Mouse (Mus musculus): ENCODE results near the gene Col4a3. TPM values are rescaled to one million over a fixed set of nuclear protein-coding genes. Genes with fewer than 3 reads are reported as not detected.

Col4a3 gene
- polyA plus RNA-seq, 1 experiment from 2014 or later = 21.9 TPM

GRCm38 (mm10) chr1:82641316-82641987 lies 54.7 kb downstream of the Col4a3 start:
- H3K4me2 ChIP-seq (ENCODE audit: low read length) = peak overlapping the region; percentile 53
- peak; percentile 99 for TF ChIP-seq CTCF (IDR thresholded peaks at IDR 0.05; ENCODE audit: low read depth)
- H3K4me1 ChIP-seq (replicated peaks; ENCODE audit: insufficient read depth, low read length) = 0 out of 2 replicates have a peak, but pooled peaks cover 5% of the 10 kb centered on the region
- 24% methylated on average over 18 of the region's 18 CpGs for WGBS
- DNase-seq (ENCODE audit: low spot score) = peak; percentile 88
- H3K4me3 ChIP-seq (replicated peaks; ENCODE audit: low read depth, low read length) = peak overlapping the region; percentile 21
- H3K36me3 ChIP-seq (ENCODE audit: insufficient read depth, low read length) = no peaks in the 10 kb centered on the region
- no peaks in the 10 kb centered on the region for H3K9me3 ChIP-seq (replicated peaks; ENCODE audit: low read length)
- no peak overlapping the region for H3K27ac ChIP-seq
- no peak; the same call in 1 of the 2 replicates for ATAC-seq (replicated peaks; ENCODE audit: low FRiP score, low read depth)
- H3K9ac ChIP-seq (ENCODE audit: low read depth, low read length) = no peak overlapping the region
- no peaks in the 10 kb centered on the region for H3K27me3 ChIP-seq (ENCODE audit: insufficient read depth, low read length)

GRCm38 (mm10) chr1:82647989-82648388 lies 61.3 kb downstream of the Col4a3 start:
- Histone ChIP-seq H3K36me3 (ENCODE audit: insufficient read depth, low read length) (no peaks in the 10 kb centered on the region), H3K27me3 (ENCODE audit: insufficient read depth, low read length) (no peaks in the 10 kb centered on the region), H3K4me2 (ENCODE audit: low read length) (no peak overlapping the region), H3K4me1 (replicated peaks; ENCODE audit: insufficient read depth, low read length) (no peaks in the 10 kb centered on the region), H3K27ac (no peak overlapping the region), H3K9ac (ENCODE audit: low read depth, low read length) (no peak overlapping the region), H3K4me3 (replicated peaks; ENCODE audit: low read depth, low read length) (no peak overlapping the region), H3K9me3 (replicated peaks; ENCODE audit: low read length) (no peaks in the 10 kb centered on the region)
- TF ChIP-seq CTCF (IDR thresholded peaks at IDR 0.05; ENCODE audit: low read depth) = no peak
- ATAC-seq (replicated peaks; ENCODE audit: low FRiP score, low read depth) = no peak
- DNase-seq (ENCODE audit: low spot score) = no peak
- WGBS = 65% methylated on average over 10 of the region's 10 CpGs

- ATAC-seq (replicated peaks; ENCODE audit: low FRiP score, low read depth) (no peak), DNase-seq (ENCODE audit: low spot score) (no peak)
- Histone ChIP-seq H3K27ac (no peak overlapping the region), H3K27me3 (ENCODE audit: insufficient read depth, low read length) (no peaks in the 10 kb centered on the region), H3K9me3 (replicated peaks; ENCODE audit: low read length) (no peaks in the 10 kb centered on the region), H3K4me1 (replicated peaks; ENCODE audit: insufficient read depth, low read length) (no peaks in the 10 kb centered on the region), H3K4me2 (ENCODE audit: low read length) (no peak overlapping the region), H3K36me3 (ENCODE audit: insufficient read depth, low read length) (no peaks in the 10 kb centered on the region), H3K4me3 (replicated peaks; ENCODE audit: low read depth, low read length) (no peak overlapping the region), H3K9ac (ENCODE audit: low read depth, low read length) (no peak overlapping the region)
- 57% methylated on average over 4 of the region's 4 CpGs for WGBS
- TF ChIP-seq CTCF (IDR thresholded peaks at IDR 0.05; ENCODE audit: low read depth) = no peak
These were observed 64.1 kb downstream of the Col4a3 start for GRCm38 (mm10) chr1:82650868-82651267.

GRCm38 (mm10) chr1:82654046-82654445 lies 67.3 kb downstream of the Col4a3 start:
- H3K9me3 ChIP-seq (replicated peaks; ENCODE audit: low read length) = no peaks in the 10 kb centered on the region
- no peaks in the 10 kb centered on the region for H3K27me3 ChIP-seq (ENCODE audit: insufficient read depth, low read length)
- H3K9ac ChIP-seq (ENCODE audit: low read depth, low read length) = no peak overlapping the region
- H3K4me3 ChIP-seq (replicated peaks; ENCODE audit: low read depth, low read length) = no peak overlapping the region
- no peaks in the 10 kb centered on the region for H3K36me3 ChIP-seq (ENCODE audit: insufficient read depth, low read length)
- no peak overlapping the region for H3K4me2 ChIP-seq (ENCODE audit: low read length)
- 40% methylated on average over 7 of the region's 7 CpGs for WGBS
- ATAC-seq (replicated peaks; ENCODE audit: low FRiP score, low read depth) = no peak
- DNase-seq (ENCODE audit: low spot score) = no peak
- no peak overlapping the region for H3K27ac ChIP-seq
- TF ChIP-seq CTCF (IDR thresholded peaks at IDR 0.05; ENCODE audit: low read depth) = no peak
- H3K4me1 ChIP-seq (replicated peaks; ENCODE audit: insufficient read depth, low read length) = no peaks in the 10 kb centered on the region

GRCm38 (mm10) chr1:82656452-82656851 lies 69.7 kb downstream of the Col4a3 start:
- no peaks in the 10 kb centered on the region for H3K9me3 ChIP-seq (replicated peaks; ENCODE audit: low read length)
- H3K9ac ChIP-seq (ENCODE audit: low read depth, low read length) = no peak overlapping the region
- no peak for TF ChIP-seq CTCF (IDR thresholded peaks at IDR 0.05; ENCODE audit: low read depth)
- H3K27me3 ChIP-seq (ENCODE audit: insufficient read depth, low read length) = no peaks in the 10 kb centered on the region
- WGBS = 50% methylated on average over 3 of the region's 3 CpGs
- H3K36me3 ChIP-seq (ENCODE audit: insufficient read depth, low read length) = no peaks in the 10 kb centered on the region
- no peak overlapping the region for H3K27ac ChIP-seq
- no peak for ATAC-seq (replicated peaks; ENCODE audit: low FRiP score, low read depth)
- no peak for DNase-seq (ENCODE audit: low spot score)
- H3K4me1 ChIP-seq (replicated peaks; ENCODE audit: insufficient read depth, low read length) = no peaks in the 10 kb centered on the region
- no peak overlapping the region for H3K4me3 ChIP-seq (replicated peaks; ENCODE audit: low read depth, low read length)
- H3K4me2 ChIP-seq (ENCODE audit: low read length) = no peak overlapping the region

GRCm38 (mm10) chr1:82662269-82662668 lies 75.5 kb downstream of the Col4a3 start:
- TF ChIP-seq CTCF (IDR thresholded peaks at IDR 0.05; ENCODE audit: low read depth) = no peak
- WGBS = 86% methylated on average over 2 of the region's 2 CpGs
- DNase-seq (ENCODE audit: low spot score) (no peak), ATAC-seq (replicated peaks; ENCODE audit: low FRiP score, low read depth) (no peak)
- Histone ChIP-seq H3K9ac (ENCODE audit: low read depth, low read length) (no peak overlapping the region), H3K4me3 (replicated peaks; ENCODE audit: low read depth, low read length) (no peak overlapping the region), H3K9me3 (replicated peaks; ENCODE audit: low read length) (no peaks in the 10 kb centered on the region), H3K36me3 (ENCODE audit: insufficient read depth, low read length) (no peaks in the 10 kb centered on the region), H3K4me2 (ENCODE audit: low read length) (no peak overlapping the region), H3K27ac (no peak overlapping the region), H3K4me1 (replicated peaks; ENCODE audit: insufficient read depth, low read length) (no peaks in the 10 kb centered on the region), H3K27me3 (ENCODE audit: insufficient read depth, low read length) (no peaks in the 10 kb centered on the region)

GRCm38 (mm10) chr1:82663522-82663921 lies 76.8 kb downstream of the Col4a3 start:
- Histone ChIP-seq H3K36me3 (ENCODE audit: insufficient read depth, low read length) (no peaks in the 10 kb centered on the region), H3K9ac (ENCODE audit: low read depth, low read length) (no peak overlapping the region), H3K4me1 (replicated peaks; ENCODE audit: insufficient read depth, low read length) (no peaks in the 10 kb centered on the region), H3K27me3 (ENCODE audit: insufficient read depth, low read length) (no peaks in the 10 kb centered on the region), H3K27ac (no peak overlapping the region), H3K9me3 (replicated peaks; ENCODE audit: low read length) (no peaks in the 10 kb centered on the region), H3K4me3 (replicated peaks; ENCODE audit: low read depth, low read length) (no peak overlapping the region), H3K4me2 (ENCODE audit: low read length) (no peak overlapping the region)
- 37% methylated on average over 2 of the region's 2 CpGs for WGBS
- DNase-seq (ENCODE audit: low spot score) (no peak), ATAC-seq (replicated peaks; ENCODE audit: low FRiP score, low read depth) (no peak)
- no peak for TF ChIP-seq CTCF (IDR thresholded peaks at IDR 0.05; ENCODE audit: low read depth)

All from kidney, postnatal 0 days (tissue).